ENCODE assay signal across 10 mouse cellular contexts in the genomic region with DNA sequence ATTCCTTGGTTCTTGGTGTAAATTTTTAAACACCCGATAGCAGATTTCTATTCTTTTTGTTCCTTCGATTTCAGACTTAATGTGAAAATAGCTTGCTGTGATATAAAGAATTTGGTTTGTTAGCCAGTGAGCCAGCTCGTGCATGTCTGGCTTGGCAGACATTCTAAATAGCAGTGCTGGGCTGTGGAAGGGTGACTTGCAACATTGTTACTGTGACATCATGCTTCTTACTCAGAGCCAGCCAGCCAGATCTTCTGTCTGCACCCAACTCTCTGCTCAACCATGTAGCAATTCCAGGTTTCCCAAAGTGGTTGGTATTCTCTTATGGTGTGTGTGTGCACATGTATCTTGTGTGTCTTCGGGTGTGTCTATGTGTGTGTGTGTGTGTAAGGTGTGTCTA.
DNase-seq lines count a peak whose midpoint lies in the region; ATAC-seq and TF ChIP-seq lines count a peak whose summit lies in the region.
"Had no signal": no experiment of that assay in that cellular context is flagged by ENCODE, and none has a peak within 500 bp of the region (broad histone marks: within the 10 kb centered on the region; RNA-seq: fewer than 3 reads in every experiment).

No protein-coding gene starts in this region.

- H3K4me3 ChIP-seq in neural tube, embryonic 13.5 days, result no peak overlapping the region
- H3K4me3 ChIP-seq in heart, postnatal 0 days (ENCODE audit: low read depth, low read length), result no peak overlapping the region

- ATAC-seq in neural tube, embryonic 13.5 days (ENCODE audit: low read depth), result no peak
- peak; percentile 84 for ATAC-seq in heart, postnatal 0 days (ENCODE audit: insufficient read depth, low read depth)

- WGBS in neural tube, embryonic 13.5 days, result 78% methylated on average over 4 of the region's 4 CpGs
- 50% methylated on average over 4 of the region's 4 CpGs for WGBS in heart, postnatal 0 days

- DNase-seq in gastrocnemius, postnatal 25 days, result peak; percentile 23
- no peak for DNase-seq in gastrocnemius, postnatal 4 days (ENCODE audit: low spot score in 2 of 2)
- DNase-seq in neural tube, embryonic 10.5 days (ENCODE audit: extremely low spot score, low spot score), result no peak
- DNase-seq in heart, postnatal 0 days (ENCODE audit: low spot score), result peak; percentile 70
- peak; percentile 40 for DNase-seq in skeletal muscle tissue, adult 2 months (ENCODE audit: low read depth, low spot score)
- DNase-seq in embryo, embryonic 10.5 days (ENCODE audit: low spot score), result no peak
- no peak for DNase-seq in right cerebral cortex, postnatal 36 days (ENCODE audit: low spot score in 2 of 2)
- DNase-seq: cerebellum, adult 8-10 months had no signal

- H3K9ac ChIP-seq in neural tube, embryonic 13.5 days, result no peak overlapping the region
- H3K9ac ChIP-seq in heart, postnatal 0 days (replicated peaks; ENCODE audit: low read depth, low read length), result no peak overlapping the region
- H3K9ac ChIP-seq: liver, embryonic 14.5 days had no signal

- H3K27ac ChIP-seq in neural tube, embryonic 13.5 days (replicated peaks), result 0 out of 2 replicates have a peak overlapping the region, but pooled peaks have one; percentile 7
- no peak overlapping the region for H3K27ac ChIP-seq in heart, postnatal 0 days (ENCODE audit: low read depth)
- H3K27ac ChIP-seq: liver, embryonic 14.5 days had no signal

- TF ChIP-seq EP300 in heart, postnatal 0 days (IDR thresholded peaks at IDR 0.05; ENCODE audit: low read depth), result no peak

- no peak overlapping the region for H3K4me2 ChIP-seq in neural tube, embryonic 13.5 days
- H3K4me2 ChIP-seq in heart, postnatal 0 days (ENCODE audit: low read depth, low read length), result peak overlapping the region; percentile 9; the same call in 1 of the 2 replicates

- TF ChIP-seq CTCF in heart, postnatal 0 days (IDR thresholded peaks at IDR 0.05; ENCODE audit: low read depth), result no peak

- no peaks in the 10 kb centered on the region for H3K36me3 ChIP-seq in neural tube, embryonic 13.5 days
- no peaks in the 10 kb centered on the region for H3K36me3 ChIP-seq in heart, postnatal 0 days (replicated peaks; ENCODE audit: control insufficient read depth, insufficient read depth, low read length)

- no peaks in the 10 kb centered on the region for H3K9me3 ChIP-seq in neural tube, embryonic 13.5 days
- no peaks in the 10 kb centered on the region for H3K9me3 ChIP-seq in heart, postnatal 0 days (replicated peaks; ENCODE audit: control insufficient read depth, low read length)

- H3K4me1 ChIP-seq in neural tube, embryonic 13.5 days (replicated peaks), result peaks cover 36% of the 10 kb centered on the region
- peaks cover 15% of the 10 kb centered on the region for H3K4me1 ChIP-seq in heart, postnatal 0 days (ENCODE audit: control insufficient read depth, insufficient read depth)

- no peaks in the 10 kb centered on the region for H3K27me3 ChIP-seq in neural tube, embryonic 13.5 days
- H3K27me3 ChIP-seq in heart, postnatal 0 days (ENCODE audit: control insufficient read depth, insufficient read depth, low read length), result no peaks in the 10 kb centered on the region

Comparison
In these comparisons a context has a peak if more than half of its experiments do, and no peak if none do; other contexts are left out.
1. DNase-seq: peak in gastrocnemius, postnatal 25 days (single experiment), heart, postnatal 0 days (single experiment) and skeletal muscle tissue, adult 2 months (single experiment); none in gastrocnemius, postnatal 4 days (0 of 2), neural tube, embryonic 10.5 days (single experiment), embryo, embryonic 10.5 days (single experiment) and right cerebral cortex, postnatal 36 days (0 of 2).